Mouse (Mus musculus) kidney, postnatal 0 days (tissue): ENCODE measurements around the gene Otulin. TPM values are rescaled to one million over a fixed set of nuclear protein-coding genes. Genes with fewer than 3 reads are reported as not detected.

Experiments
- ATAC-seq: fragments of 200-750 bp; cut with Nextera tagmentation; replicated peaks from 2 replicates; pipeline ENCODE4 v1.8.0; 2017; ENCODE audit warnings: low read depth, moderate number of reproducible peaks, moderate TSS enrichment, moderate library complexity; ENCODE audit not compliant: low FRiP score
- DNase-seq: peaks from one replicate; pipeline ENCODE4 v3.0.0-alpha.2; 2016; ENCODE audit warnings: low spot score
- H3K27ac ChIP-seq: fragments of 300-500 bp; sonication (generic); 2 replicates; pipeline ENCODE4 v1.5.1; 2014; ENCODE audit warnings: mild to moderate bottlenecking
- H3K27me3 ChIP-seq: fragments of 300-500 bp; sonication (generic); 2 replicates; pipeline ENCODE4 v1.6.1; 2014; ENCODE audit warnings: low read length, mixed read lengths; ENCODE audit not compliant: insufficient read depth
- H3K36me3 ChIP-seq: fragments of 300-500 bp; sonication (generic); 2 replicates; pipeline ENCODE4 v1.6.1; 2014; ENCODE audit warnings: low read length, mixed read lengths; ENCODE audit not compliant: insufficient read depth
- H3K4me1 ChIP-seq: fragments of 300-500 bp; sonication (generic); replicated peaks from 2 replicates; pipeline ENCODE4 v1.6.1; 2014; ENCODE audit warnings: antibody characterized with exemption, low read length, mixed read lengths; ENCODE audit not compliant: insufficient read depth
- H3K4me2 ChIP-seq: fragments of 300-500 bp; sonication (generic); 2 replicates; pipeline ENCODE4 v1.6.1; 2014; ENCODE audit warnings: mild to moderate bottlenecking, low read length, moderate library complexity, mixed read lengths
- H3K4me3 ChIP-seq: fragments of 300-500 bp; sonication (generic); replicated peaks from 2 replicates; pipeline ENCODE4 v1.5.1; 2014; ENCODE audit warnings: low read depth, low read length
- H3K9ac ChIP-seq: fragments of 300-500 bp; sonication (generic); 2 replicates; pipeline ENCODE4 v1.6.1; 2014; ENCODE audit warnings: low read depth, low read length
- H3K9me3 ChIP-seq: fragments of 300-500 bp; sonication (generic); replicated peaks from 2 replicates; pipeline ENCODE4 v1.6.1; 2016; ENCODE audit warnings: low read length, inconsistent platforms, mixed read lengths
- CTCF ChIP-seq: IDR thresholded peaks from 2 replicates; pipeline ENCODE4 v1.5.1; 2016; ENCODE audit warnings: antibody characterized with exemption, low read depth, mild to moderate bottlenecking, moderate library complexity
- WGBS: fragments of 180-500 bp; shearing (Covaris S2); extraction: QIAGEN DNeasy Blood & Tissue Kit; methylation state at CpG from one replicate; pipeline ENCODE4 v1.1.7; 2014; 5-methylcytosine and 5-hydroxymethylcytosine counted together
- polyA plus RNA-seq: library from polyadenylated mRNA; unstranded; fragments of >200 nt; fragmentation: Nextera tagmentation; extraction: Ambion mirVana; gene quantifications from 2 replicates; pipeline ENCODE4 v1.2.1, GENCODE M21; 2015

Gene Otulin
- 37.6 and 41.1 TPM in 2 replicates for polyA plus RNA-seq

GRCm38 (mm10) chr15:27630601-27631383, at the start of gene Otulin:
TSS of gene Otulin (minus strand) at chr15:27630693.
- WGBS = 5% methylated on average over 56 of the region's 56 CpGs

GRCm38 (mm10) chr15:27678511-27678910, 48.0 kb upstream of the Otulin start:
- Histone ChIP-seq H3K27me3 (no peaks in the 10 kb centered on the region), H3K4me1 (0 out of 2 replicates have a peak, but pooled peaks cover 4% of the 10 kb centered on the region), H3K27ac (no peak overlapping the region), H3K36me3 (no peaks in the 10 kb centered on the region), H3K9me3 (no peaks in the 10 kb centered on the region), H3K9ac (no peak overlapping the region), H3K4me2 (no peak overlapping the region), H3K4me3 (no peak overlapping the region)
- WGBS = 80% methylated on average over 9 of the region's 9 CpGs
- TF ChIP-seq CTCF = no peak
- ATAC-seq = no peak
- no peak for DNase-seq

More at GRCm38 (mm10) chr15:27630601-27631383, at the start of gene Otulin:
- Histone ChIP-seq H3K9me3 (no peaks in the 10 kb centered on the region), H3K36me3 (0 out of 2 replicates have a peak, but pooled peaks cover 3% of the 10 kb centered on the region), H3K4me2 (peak within 1 kb of the TSS; percentile 75), H3K27ac (peak within 1 kb of the TSS; percentile 69), H3K27me3 (no peaks in the 10 kb centered on the region), H3K9ac (peak within 1 kb of the TSS; percentile 78), H3K4me3 (peak within 1 kb of the TSS; percentile 85), H3K4me1 (peaks cover 5% of the 10 kb centered on the region)
- peak; percentile 98 for DNase-seq
- peak; percentile 29; the same call in 1 of the 2 replicates for TF ChIP-seq CTCF
- peak; percentile 99 for ATAC-seq

GRCm38 (mm10) chr15:27677801-27678200, 47.3 kb upstream of the Otulin start:
- no peak for TF ChIP-seq CTCF
- Histone ChIP-seq H3K9ac (no peak overlapping the region), H3K4me3 (no peak overlapping the region), H3K27ac (no peak overlapping the region), H3K4me1 (0 out of 2 replicates have a peak, but pooled peaks cover 4% of the 10 kb centered on the region), H3K4me2 (no peak overlapping the region), H3K9me3 (no peaks in the 10 kb centered on the region), H3K36me3 (no peaks in the 10 kb centered on the region), H3K27me3 (no peaks in the 10 kb centered on the region)
- DNase-seq (no peak), ATAC-seq (no peak)
- WGBS = 94% methylated on average over 6 of the region's 6 CpGs

GRCm38 (mm10) chr15:27676211-27676610, 45.7 kb upstream of the Otulin start:
- no peak overlapping the region for H3K4me3 ChIP-seq
- H3K27me3 ChIP-seq = no peaks in the 10 kb centered on the region
- DNase-seq = no peak
- no peak overlapping the region for H3K9ac ChIP-seq
- WGBS = 56% methylated on average over 9 of the region's 9 CpGs
- no peaks in the 10 kb centered on the region for H3K9me3 ChIP-seq
- no peak overlapping the region for H3K4me2 ChIP-seq
- no peak overlapping the region for H3K27ac ChIP-seq
- no peak for TF ChIP-seq CTCF
- no peak for ATAC-seq
- H3K4me1 ChIP-seq = no peaks in the 10 kb centered on the region
- H3K36me3 ChIP-seq = no peaks in the 10 kb centered on the region

- no peak for DNase-seq
- no peak for TF ChIP-seq CTCF
- no peak overlapping the region for H3K4me2 ChIP-seq
- no peak overlapping the region for H3K27ac ChIP-seq
- WGBS = 87% methylated on average over 7 of the region's 7 CpGs
- H3K36me3 ChIP-seq = no peaks in the 10 kb centered on the region
- no peak for ATAC-seq
- H3K9me3 ChIP-seq = no peaks in the 10 kb centered on the region
- H3K4me3 ChIP-seq = no peak overlapping the region
- H3K9ac ChIP-seq = no peak overlapping the region
- H3K4me1 ChIP-seq = no peaks in the 10 kb centered on the region
- H3K27me3 ChIP-seq = no peaks in the 10 kb centered on the region
Measured at GRCm38 (mm10) chr15:27675122-27675521, 44.6 kb upstream of the Otulin start.

- H3K4me2 ChIP-seq = no peak overlapping the region
- H3K27ac ChIP-seq = no peak overlapping the region
- H3K27me3 ChIP-seq = no peaks in the 10 kb centered on the region
- no peak for ATAC-seq
- DNase-seq = no peak
- H3K9me3 ChIP-seq = no peaks in the 10 kb centered on the region
- 62% methylated on average over 6 of the region's 6 CpGs for WGBS
- no peak overlapping the region for H3K4me3 ChIP-seq
- no peak overlapping the region for H3K9ac ChIP-seq
- H3K36me3 ChIP-seq = no peaks in the 10 kb centered on the region
- TF ChIP-seq CTCF = no peak
- no peaks in the 10 kb centered on the region for H3K4me1 ChIP-seq
Measured at GRCm38 (mm10) chr15:27674041-27674440, 43.5 kb upstream of the Otulin start.
